Mouse (Mus musculus): ENCODE measurements at regions not wholly inside any gene's neighbourhood (a gene's known extent, or its start where the extent isn't known, plus 50 kb on each side); places are given as distances from the start of the nearest gene placed in this dataset.

- no peak for DNase-seq (ENCODE audit: low read depth, low spot score)
Measured at GRCm38 (mm10) chr6:51044873-51045272, 387.6 kb upstream of the Nfe2l3 start.

DNA sequence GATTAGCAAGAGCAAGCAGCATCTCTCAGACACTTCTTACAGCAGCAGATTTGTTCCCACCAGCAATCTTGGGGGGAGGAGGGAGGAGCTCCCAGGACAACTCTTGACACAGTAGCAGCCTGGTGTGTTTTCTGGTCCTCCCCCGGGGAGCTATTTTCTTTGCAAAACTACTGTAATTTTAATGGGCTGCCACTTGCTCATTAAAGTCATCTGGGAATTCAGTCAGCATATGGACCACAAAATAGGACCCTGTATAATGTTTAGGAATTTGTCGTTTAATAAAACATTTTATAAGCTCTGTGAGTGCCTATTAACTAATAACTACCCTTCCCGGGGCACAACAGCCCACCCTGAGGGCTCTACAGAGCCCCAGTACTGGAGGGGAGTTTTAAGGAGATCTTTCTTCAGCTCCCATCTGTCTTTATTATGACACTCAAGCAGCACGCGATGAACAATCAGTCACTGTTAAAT is 380.0 kb upstream of the Nfe2l3 start:
- DNase-seq (ENCODE audit: low read depth, low spot score), result no peak

GRCm38 (mm10) chr6:51057229-51057628 is 375.2 kb upstream of the Nfe2l3 start:
- no peak for DNase-seq (ENCODE audit: low read depth, low spot score)

DNA sequence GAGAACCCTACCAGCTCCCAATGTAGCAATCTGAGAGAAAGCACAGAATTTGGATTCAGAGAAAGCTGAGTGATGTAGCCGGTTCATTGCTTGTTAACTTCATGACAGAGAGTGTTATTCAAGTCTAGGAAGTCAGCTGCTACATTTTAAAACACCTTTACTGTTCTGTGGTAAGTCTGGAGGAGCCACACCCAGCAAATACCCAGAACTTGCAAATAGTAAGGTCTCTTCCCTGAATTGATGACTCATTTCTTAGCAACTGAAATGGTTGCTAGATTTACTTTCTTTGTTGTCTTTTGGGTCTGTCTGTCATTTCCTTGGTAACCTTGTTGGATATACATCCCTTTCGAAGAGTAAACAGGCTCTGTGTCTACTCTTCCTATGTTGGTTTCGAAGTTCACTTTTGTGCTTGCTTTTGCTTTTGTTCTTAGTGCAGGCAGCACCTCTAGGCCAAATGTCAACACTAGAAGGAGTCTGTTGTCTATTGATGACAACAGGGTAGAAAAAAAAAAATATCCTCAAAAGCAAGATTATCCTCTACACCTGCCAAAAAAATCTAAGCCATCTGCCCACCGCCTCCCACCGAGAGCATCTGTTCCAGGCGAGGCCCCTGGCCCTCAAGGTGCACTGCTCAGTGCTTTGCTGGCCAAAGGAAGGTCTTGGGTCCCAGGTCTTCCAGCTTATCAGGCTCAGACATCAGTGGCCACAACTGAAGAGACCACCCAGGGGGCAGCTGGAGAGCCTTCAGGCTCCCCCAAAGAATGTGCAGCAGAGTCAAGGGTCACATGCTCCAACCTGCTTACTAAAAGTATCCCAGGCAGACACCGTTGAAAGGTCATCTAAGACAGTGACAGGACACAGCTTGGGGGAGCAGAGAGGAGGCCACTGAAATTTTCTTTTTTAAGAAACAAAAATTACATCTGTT is 372.3 kb upstream of the Nfe2l3 start:
- no peak for DNase-seq (ENCODE audit: low read depth, low spot score)

DNA sequence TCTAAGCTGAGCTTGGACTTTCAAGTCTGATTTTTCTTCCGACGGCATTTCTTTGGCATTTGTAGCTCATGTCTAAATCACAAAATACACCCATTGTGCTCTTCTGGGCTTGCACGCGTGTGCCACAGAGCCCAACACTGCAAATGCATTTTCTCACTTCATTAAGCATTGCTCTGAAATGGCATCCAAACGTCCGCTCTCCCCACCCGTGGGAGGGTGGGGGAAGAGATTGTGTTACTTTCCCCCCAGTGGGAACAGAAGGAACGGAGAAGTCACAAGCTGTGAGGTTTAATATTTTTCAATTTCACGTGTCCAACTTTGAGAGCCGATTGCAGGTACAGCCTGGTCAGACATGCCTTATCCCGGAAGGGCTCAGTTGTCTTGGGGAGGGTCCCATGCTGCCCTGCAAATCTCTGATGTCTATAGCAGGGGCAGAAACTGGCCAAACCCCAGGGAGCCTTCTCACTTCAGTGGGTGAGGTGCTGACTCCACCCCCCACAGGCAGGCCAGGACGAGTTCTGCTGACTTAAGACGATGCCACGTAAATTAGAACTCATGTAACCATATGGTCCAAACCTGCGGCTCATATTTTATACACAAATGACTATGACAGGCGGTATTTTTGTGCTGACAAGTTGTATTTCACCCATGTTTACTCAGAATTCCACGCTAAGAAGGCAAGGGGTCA is 371.5 kb upstream of the Nfe2l3 start:
- DNase-seq (ENCODE audit: low read depth, low spot score), result no peak

- no peak for DNase-seq (ENCODE audit: low read depth, low spot score)
Measured at GRCm38 (mm10) chr6:51065156-51065555, 367.3 kb upstream of the Nfe2l3 start.

DNA sequence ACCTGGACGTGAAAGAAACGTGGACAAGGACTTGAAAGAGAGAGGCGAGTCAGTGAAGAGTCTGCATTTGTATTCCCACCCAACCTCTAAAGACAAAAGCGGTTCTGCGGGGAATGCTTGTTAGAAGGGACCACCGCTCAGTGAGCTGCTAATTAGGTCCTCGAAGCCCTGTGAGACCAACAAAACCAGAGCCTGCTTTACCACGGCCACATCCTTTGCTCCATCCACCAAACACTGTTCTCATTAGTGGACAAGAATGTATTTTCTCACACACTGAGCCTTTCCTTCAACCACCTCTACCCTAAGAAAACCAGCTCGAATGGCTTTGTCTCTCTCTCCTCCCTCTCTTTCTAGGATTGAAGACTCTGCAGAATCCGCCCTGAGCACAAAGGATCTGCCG is 365.1 kb upstream of the Nfe2l3 start:
- DNase-seq (ENCODE audit: low read depth, low spot score), result no peak

DNA sequence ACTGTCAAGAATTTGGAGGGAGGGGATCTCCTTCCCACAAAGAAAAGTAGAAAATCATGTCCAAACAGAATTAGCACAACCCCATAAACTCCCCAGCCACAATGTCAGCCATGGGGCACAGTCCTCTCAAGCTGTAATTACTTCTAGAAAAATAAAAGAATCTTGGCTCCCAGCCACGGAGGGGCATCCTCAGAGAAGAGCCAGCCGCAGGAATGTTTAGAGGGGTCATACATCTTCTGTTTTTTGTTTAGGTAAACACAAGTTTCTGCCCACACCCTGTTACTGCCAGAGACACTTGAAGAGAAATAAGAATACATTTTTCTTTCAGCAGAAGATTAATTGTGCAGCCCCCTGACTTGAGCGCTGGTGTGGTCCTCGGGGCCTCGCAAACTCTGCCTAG is 362.5 kb upstream of the Nfe2l3 start:
- no peak for DNase-seq (ENCODE audit: low read depth, low spot score)

GRCm38 (mm10) chr6:51071243-51071642 is 361.2 kb upstream of the Nfe2l3 start:
- DNase-seq (ENCODE audit: low read depth, low spot score), result no peak

DNA sequence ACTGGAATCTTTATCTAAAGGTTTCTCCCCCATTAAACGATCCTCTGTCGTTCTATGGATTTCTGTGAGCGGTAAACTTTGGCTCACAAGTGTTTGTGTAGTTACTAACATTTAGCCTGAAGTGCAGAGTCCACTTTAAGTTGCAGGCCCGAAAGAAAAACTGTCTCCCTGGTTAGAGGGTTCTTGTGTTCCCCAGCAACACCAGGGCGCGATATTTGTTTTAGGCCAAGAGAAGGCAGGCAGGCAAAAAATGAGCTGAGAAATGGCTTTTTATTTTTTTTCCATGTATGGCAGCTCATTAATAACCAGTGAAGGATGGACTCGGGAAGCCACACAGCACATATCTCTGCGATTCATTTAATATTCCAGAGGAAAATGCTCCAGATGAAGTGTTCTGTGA is 357.4 kb upstream of the Nfe2l3 start:
- no peak for DNase-seq (ENCODE audit: low read depth, low spot score)

DNA sequence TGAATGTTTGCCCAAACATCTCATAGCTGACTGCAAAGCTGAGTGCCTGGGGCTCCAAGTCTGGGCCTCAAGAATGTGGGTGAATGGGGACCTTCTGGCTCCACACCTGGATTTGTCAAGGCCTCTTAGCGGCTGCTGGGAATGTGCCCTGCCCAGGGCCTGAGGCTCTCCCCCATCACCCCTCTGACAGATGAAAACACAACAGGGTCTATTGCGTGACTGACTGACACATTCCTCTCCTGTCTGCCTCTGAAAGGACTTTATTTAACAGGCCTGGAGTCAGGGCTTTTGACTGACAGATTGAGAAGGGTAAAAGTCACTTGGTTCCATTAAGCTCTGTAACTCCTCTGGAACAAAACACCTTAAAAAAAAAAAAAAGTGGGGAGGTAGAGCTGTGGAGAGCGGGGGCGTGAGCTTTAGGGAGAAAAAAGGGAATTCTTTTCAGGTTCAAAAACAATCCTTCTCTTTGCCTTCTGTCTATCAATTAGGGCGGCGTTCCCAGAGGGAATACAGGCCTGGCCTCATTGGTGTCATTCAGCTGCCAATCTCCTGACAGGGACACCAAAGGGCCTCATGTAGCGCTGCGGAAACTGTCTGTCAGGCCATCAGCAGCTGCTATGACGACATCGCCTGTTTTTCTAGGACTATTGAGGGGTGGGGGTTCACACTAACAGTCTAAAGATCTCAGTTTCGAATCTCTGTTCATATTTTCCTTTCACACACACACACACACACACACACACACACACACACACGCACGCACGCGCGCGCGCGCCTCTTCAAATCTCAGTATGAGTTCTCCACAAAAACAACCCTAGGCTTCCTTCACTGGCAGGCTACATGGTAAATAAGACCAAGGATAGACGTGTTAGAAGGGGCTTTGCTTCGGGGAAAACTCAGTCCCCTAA is 355.4 kb upstream of the Nfe2l3 start:
- no peak for DNase-seq (ENCODE audit: low read depth, low spot score)

GRCm38 (mm10) chr6:51077769-51078096 is 354.7 kb upstream of the Nfe2l3 start:
- no peak for DNase-seq (ENCODE audit: low read depth, low spot score)

GRCm38 (mm10) chr6:51078353-51078966 is 354.0 kb upstream of the Nfe2l3 start:
- DNase-seq (ENCODE audit: low read depth, low spot score), result no peak

GRCm38 (mm10) chr6:51078967-51079355 is 353.5 kb upstream of the Nfe2l3 start:
- DNase-seq (ENCODE audit: low read depth, low spot score), result no peak

DNA sequence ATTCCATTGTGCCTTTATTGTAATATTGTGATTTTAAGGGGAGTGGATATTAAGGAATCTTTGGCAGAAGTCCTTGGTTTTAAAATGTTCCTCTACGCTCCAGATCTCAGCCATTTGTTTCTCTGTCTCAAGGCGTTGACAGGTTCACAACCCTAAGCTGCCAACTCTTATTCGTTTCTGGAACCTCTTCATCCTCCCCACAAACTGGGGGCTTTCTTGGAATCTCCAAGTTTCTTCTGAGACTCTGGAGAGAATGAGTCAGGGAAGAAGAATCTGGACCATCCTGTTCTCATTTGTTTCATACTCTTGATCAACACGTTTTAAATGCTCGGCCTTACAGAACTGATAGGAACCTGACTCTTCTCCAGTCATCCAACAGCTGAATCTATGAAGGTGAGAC is 351.4 kb upstream of the Nfe2l3 start:
- DNase-seq (ENCODE audit: low read depth, low spot score), result no peak

DNA sequence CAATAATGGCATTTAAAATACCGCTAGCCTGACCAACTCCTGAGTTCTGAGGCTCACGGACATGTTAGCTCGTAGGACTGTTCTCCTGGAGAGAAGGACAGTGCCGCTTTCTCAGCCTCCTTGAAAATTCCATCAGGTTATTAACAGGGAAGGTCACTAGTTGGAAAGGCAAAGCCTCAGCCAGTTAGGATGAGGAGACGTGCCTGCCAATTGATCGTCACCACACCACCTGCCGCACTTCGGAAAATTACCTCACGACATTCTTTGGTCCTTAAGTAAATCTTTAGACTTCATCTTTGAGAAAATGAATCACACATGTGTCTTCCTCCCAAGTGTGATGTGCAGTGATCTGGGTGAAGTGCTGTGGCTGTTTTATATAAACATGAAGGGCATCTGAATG is 347.8 kb upstream of the Nfe2l3 start:
- no peak for DNase-seq (ENCODE audit: low read depth, low spot score)

GRCm38 (mm10) chr6:51085547-51085946 is 346.9 kb upstream of the Nfe2l3 start:
- DNase-seq (ENCODE audit: low read depth, low spot score), result no peak

- no peak for DNase-seq (ENCODE audit: low read depth, low spot score)
Measured at GRCm38 (mm10) chr6:51086347-51086746, 346.1 kb upstream of the Nfe2l3 start.

DNA sequence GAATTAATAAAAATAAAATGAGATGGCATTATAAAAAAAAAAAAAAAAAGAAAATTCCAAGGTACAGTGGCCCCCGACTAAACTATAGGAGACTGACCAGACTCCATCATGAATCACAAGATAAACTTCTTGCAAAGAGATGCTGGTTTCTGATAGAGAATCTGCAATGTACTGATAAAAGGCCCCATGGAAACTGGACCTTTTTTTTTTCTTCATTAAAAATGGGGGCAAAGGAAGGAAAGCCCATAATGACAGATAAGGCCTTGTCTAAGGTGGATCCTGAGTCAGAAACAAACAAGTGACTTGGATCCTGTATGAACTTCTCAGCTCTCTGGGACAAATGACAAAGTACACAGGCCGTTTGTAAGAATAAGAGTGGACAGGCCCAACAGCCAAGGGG is 344.7 kb upstream of the Nfe2l3 start:
- DNase-seq (ENCODE audit: low read depth, low spot score), result no peak

- no peak for DNase-seq (ENCODE audit: low read depth, low spot score)
Measured at GRCm38 (mm10) chr6:51088641-51089372, 343.7 kb upstream of the Nfe2l3 start.

DNA sequence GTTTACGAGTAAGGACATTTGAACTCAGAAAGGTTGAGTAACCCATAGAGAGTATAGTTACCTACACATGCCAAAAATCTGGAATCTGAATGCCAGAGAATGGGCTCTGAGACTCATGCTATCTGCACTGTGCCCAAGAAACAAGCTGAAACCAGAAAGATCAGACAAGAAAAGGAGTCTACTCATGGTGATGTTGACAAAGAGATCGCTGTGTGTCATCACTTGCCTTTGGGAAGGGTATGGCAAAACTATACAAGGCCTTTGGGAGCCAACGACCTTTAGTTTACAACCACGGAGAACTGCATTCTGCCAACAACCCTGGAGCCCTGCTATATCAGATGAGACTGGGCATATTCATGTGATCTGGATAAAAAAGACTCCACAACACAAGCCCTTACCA is 339.3 kb upstream of the Nfe2l3 start:
- no peak for DNase-seq (ENCODE audit: low read depth, low spot score)
